Mouse (Mus musculus): ENCODE measurements around the gene Git1.
"Not testable (repeated sequence)": the region's sequence is repeated elsewhere in the genome, so short reads cannot be mapped to it uniquely, and the experiment has no call there.

The Git1 gene

GRCm38 (mm10) chr11:77520601-77521529 is 27.5 kb downstream of the Git1 start:
- no peak for DNase-seq (ENCODE audit: low spot score)

- DNase-seq (ENCODE audit: low spot score): no peak
These were observed 32.6 kb downstream of the Git1 start for GRCm38 (mm10) chr11:77525804-77526486.

DNA sequence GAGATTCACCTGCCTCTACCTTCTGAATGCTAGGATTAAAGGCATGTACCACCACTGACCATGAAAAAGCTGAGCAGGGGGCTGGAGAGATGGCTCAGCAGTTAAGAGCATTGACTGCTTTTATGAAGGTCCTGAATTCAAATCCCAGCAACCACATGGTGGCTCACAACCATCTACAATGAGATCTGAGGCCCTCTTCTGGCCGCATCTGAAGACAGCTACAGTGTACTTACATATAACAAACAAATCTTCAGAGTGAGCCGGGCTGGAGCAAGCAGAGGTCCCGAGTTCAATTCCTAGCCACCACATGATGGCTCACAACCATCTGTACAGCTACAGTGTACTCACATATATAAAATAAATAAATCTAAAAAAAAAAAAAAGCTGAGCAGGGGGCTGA is 35.1 kb downstream of the Git1 start:
- DNase-seq (ENCODE audit: low spot score): not testable (repeated sequence)

DNA sequence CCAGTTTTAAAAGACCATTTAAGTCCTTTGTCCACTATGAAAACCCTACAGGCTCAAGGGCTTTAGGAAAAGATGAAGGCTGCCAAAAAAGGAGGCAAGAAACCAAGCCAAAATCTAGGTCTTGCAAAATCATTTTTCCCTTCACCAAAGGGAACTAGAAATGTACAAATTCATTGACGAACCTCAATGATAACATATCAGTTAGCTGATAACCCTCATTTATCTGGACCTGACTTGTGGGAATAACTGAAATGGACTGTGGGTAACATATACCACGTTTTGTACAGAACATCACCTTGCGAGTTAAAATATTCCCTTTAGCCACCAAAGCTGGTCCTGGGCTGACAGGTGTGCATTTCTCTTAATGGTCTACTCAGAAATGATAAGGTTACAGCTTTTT is 36.3 kb downstream of the Git1 start:
- no peak for DNase-seq (ENCODE audit: low spot score)

DNA sequence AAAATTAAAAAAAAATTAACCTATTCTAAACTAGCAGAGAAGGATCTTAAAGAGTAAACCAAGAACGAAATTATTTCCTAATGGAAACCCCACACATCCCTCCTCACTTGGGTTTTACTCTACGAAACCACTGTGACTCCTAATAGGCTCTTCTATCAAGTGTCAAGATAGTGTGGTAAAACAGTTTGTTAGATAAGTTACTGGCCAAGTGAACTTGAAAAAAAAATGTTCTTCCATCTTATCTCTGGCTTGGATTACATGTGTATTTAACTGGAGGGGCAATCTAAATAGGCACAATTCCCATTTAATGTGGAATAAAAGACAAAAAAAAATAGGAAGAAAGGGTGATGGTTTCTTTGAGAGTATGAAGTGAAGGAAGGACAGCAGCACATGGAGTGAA is 37.5 kb downstream of the Git1 start:
- no peak for DNase-seq (ENCODE audit: low spot score)

- DNase-seq (ENCODE audit: low spot score): no peak
These were observed 39.0 kb downstream of the Git1 start for GRCm38 (mm10) chr11:77532202-77532846.

DNA sequence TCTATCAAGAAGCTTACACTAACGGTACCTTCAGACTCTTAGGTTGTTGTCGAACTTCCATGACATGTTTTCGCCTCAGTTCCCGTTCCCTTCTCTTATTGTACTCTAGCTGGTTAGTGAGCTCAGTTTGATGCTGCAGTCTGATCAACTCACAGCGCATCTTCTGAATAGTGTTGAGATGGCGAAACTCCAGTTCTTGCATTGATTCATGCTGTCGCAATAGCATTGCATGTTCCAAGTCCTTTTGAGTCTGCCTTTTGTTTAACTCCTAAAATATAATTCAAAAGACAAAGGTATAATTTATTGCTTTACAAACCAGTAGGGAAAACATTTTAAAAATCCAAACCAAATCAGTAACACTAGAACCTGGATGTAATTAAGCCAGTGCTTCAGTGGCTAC is 51.9 kb downstream of the Git1 start:
- no peak for DNase-seq (ENCODE audit: low spot score)

All from ovary, postnatal 10 days (tissue).